Mouse (Mus musculus) G1E (cell line): ENCODE data around the gene Ckap5.

Source experiments
- CTCF ChIP-seq: IDR thresholded peaks from 2 replicates; pipeline ENCODE4 v1.5.1; 2012; ENCODE audit warnings: low read depth, low read length, inconsistent platforms, mixed read lengths
- GATA1 ChIP-seq: IDR thresholded peaks from 2 replicates; pipeline ENCODE4 v1.6.1; 2012; ENCODE audit warnings: borderline replicate concordance, low read length, inconsistent platforms, mixed read lengths

DNA sequence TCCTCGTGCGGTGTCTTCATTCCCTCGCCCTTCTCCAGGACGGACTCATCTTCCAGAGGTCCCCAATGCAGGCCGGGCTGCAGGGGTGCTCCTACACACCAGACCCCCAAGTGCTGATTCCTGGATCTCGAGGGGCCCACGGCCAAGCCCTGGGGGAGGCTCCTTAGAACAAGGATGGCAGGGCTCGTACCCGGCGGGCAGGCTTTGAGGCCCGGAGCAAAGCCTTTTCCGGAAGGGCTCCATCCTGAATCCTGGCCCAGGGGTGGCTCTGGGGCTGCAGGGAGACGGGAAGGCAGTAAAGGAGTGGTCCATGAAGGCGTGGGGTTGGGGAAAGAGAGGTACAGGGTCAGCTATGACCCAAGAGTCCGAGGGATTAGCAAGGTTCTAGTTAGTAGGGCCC is 122.6 kb downstream of the Ckap5 start:
- no peak for TF ChIP-seq CTCF
- TF ChIP-seq GATA1 = no peak
